Mouse (Mus musculus) limb, embryonic 14.5 days (tissue): ENCODE results near the gene Trak1. TPM values are rescaled to one million over a fixed set of nuclear protein-coding genes. Genes with fewer than 3 reads are reported as not detected.
A peak's percentile ranks its signal among the peaks of the same experiment; 100 is the strongest.

Source experiments
- ATAC-seq: fragments of 200-750 bp; cut with Nextera tagmentation; 2 replicates; pipeline ENCODE4 v1.8.0; 2017; ENCODE audit warnings: low read depth, moderate number of reproducible peaks, moderate TSS enrichment; ENCODE audit not compliant: low FRiP score
- DNase-seq: peaks from one replicate; pipeline ENCODE4 v3.0.0-alpha.2; 2015; ENCODE audit warnings: low spot score
- H3K27ac ChIP-seq: fragments of 300-500 bp; sonication (generic); replicated peaks from 2 replicates; pipeline ENCODE4 v1.5.1; 2014; ENCODE audit warnings: low read depth, mild to moderate bottlenecking, low read length, moderate library complexity, mixed read lengths
- H3K27me3 ChIP-seq: fragments of 300-500 bp; sonication (generic); 2 replicates; pipeline ENCODE4 v1.6.1; 2014; ENCODE audit warnings: low read length, mixed read lengths; ENCODE audit not compliant: control insufficient read depth, insufficient read depth
- H3K36me3 ChIP-seq: fragments of 300-500 bp; sonication (generic); 2 replicates; pipeline ENCODE4 v1.6.1; 2014; ENCODE audit warnings: mild to moderate bottlenecking, low read length, moderate library complexity, mixed read lengths; ENCODE audit not compliant: control insufficient read depth, insufficient read depth
- H3K4me1 ChIP-seq: fragments of 300-500 bp; sonication (generic); 2 replicates; pipeline ENCODE4 v1.6.1; 2014; ENCODE audit warnings: antibody characterized with exemption, low read length, mixed read lengths; ENCODE audit not compliant: control insufficient read depth, insufficient read depth
- H3K4me2 ChIP-seq: fragments of 300-500 bp; sonication (generic); replicated peaks from 2 replicates; pipeline ENCODE4 v1.6.1; 2014; ENCODE audit warnings: low read depth, mild to moderate bottlenecking, low read length, moderate library complexity; ENCODE audit not compliant: severe bottlenecking
- H3K4me3 ChIP-seq: fragments of 300-500 bp; sonication (generic); replicated peaks from 2 replicates; pipeline ENCODE4 v1.5.1; 2014; ENCODE audit warnings: low read length
- H3K9ac ChIP-seq: fragments of 300-500 bp; sonication (generic); 2 replicates; pipeline ENCODE4 v1.6.1; 2014; ENCODE audit warnings: mild to moderate bottlenecking, low read depth, low read length, moderate library complexity; ENCODE audit not compliant: severe bottlenecking
- H3K9me3 ChIP-seq: fragments of 300-500 bp; sonication (generic); 2 replicates; pipeline ENCODE4 v1.6.1; 2016; ENCODE audit warnings: low read length; ENCODE audit not compliant: control insufficient read depth
- POLR2A ChIP-seq: fragments of 200-500 bp; IDR thresholded peaks from 2 replicates; pipeline ENCODE4 v1.8.0; 2012; ENCODE audit warnings: inconsistent platforms, mild to moderate bottlenecking, moderate library complexity, borderline replicate concordance; ENCODE audit not compliant: insufficient read depth, insufficient read length; ENCODE audit errors: extremely low read depth
- WGBS: fragments of 180-500 bp; shearing (Covaris S2); extraction: QIAGEN DNeasy Blood & Tissue Kit; methylation state at CpG from one replicate; pipeline ENCODE4 v1.1.7; 2014; 5-methylcytosine and 5-hydroxymethylcytosine counted together
- polyA plus RNA-seq, 2 experiments: library from polyadenylated mRNA; depleted of rRNA in 1 of 2; stranded (reverse) in 1 of 2; unstranded in 1 of 2; fragments of >200 nt; fragmentation: Nextera tagmentation in 1 of 2; extraction: Ambion mirVana in 1 of 2; gene quantifications; 2 replicates each; pipeline versions ENCODE4 v1.2.1 to v1.2.3; 2012 to 2014

Trak1 gene
- polyA plus RNA-seq, 2 experiments = 20.8 to 31.2 TPM

GRCm38 (mm10) chr9:121337216-121337937 lies 40.1 kb downstream of the Trak1 start:
- Histone ChIP-seq H3K27me3 (no peaks in the 10 kb centered on the region), H3K4me3 (no peak overlapping the region), H3K9me3 (no peaks in the 10 kb centered on the region), H3K9ac (no peak overlapping the region), H3K36me3 (no peaks in the 10 kb centered on the region), H3K27ac (peak overlapping the region; percentile 72), H3K4me2 (no peak overlapping the region), H3K4me1 (peaks cover 46% of the 10 kb centered on the region)
- DNase-seq = peak; percentile 75
- peak; percentile 38; the same call in 1 of the 2 replicates for ATAC-seq
- WGBS = 53% methylated on average over 9 of the region's 9 CpGs
- no peak for TF ChIP-seq POLR2A

- Histone ChIP-seq H3K27ac (peak overlapping the region; percentile 72), H3K4me2 (no peak overlapping the region), H3K27me3 (no peaks in the 10 kb centered on the region), H3K9me3 (no peaks in the 10 kb centered on the region), H3K36me3 (no peaks in the 10 kb centered on the region), H3K4me1 (peaks cover 42% of the 10 kb centered on the region), H3K9ac (no peak overlapping the region), H3K4me3 (no peak overlapping the region)
- TF ChIP-seq POLR2A = no peak
- WGBS = 80% methylated on average over 3 of the region's 3 CpGs
- DNase-seq (no peak), ATAC-seq (no peak)
Measured at GRCm38 (mm10) chr9:121337938-121338289, 40.6 kb downstream of the Trak1 start.

- peak; percentile 59 for DNase-seq
- Histone ChIP-seq H3K9ac (no peak overlapping the region), H3K4me1 (peaks cover 20% of the 10 kb centered on the region), H3K27me3 (no peaks in the 10 kb centered on the region), H3K27ac (no peak overlapping the region), H3K4me2 (no peak overlapping the region), H3K4me3 (no peak overlapping the region), H3K9me3 (no peaks in the 10 kb centered on the region), H3K36me3 (no peaks in the 10 kb centered on the region)
- WGBS = 15% methylated on average over 7 of the region's 7 CpGs
- peak; percentile 39; the same call in 1 of the 2 replicates for ATAC-seq
- no peak for TF ChIP-seq POLR2A
Measured at GRCm38 (mm10) chr9:121341832-121342231, 44.5 kb downstream of the Trak1 start.

- no peaks in the 10 kb centered on the region for H3K36me3 ChIP-seq
- no peaks in the 10 kb centered on the region for H3K27me3 ChIP-seq
- H3K4me3 ChIP-seq = no peak overlapping the region
- no peak overlapping the region for H3K27ac ChIP-seq
- ATAC-seq (no peak), DNase-seq (no peak)
- no peak overlapping the region for H3K4me2 ChIP-seq
- no peak for TF ChIP-seq POLR2A
- H3K9me3 ChIP-seq = no peaks in the 10 kb centered on the region
- peaks cover 14% of the 10 kb centered on the region for H3K4me1 ChIP-seq
- WGBS = 77% methylated on average over 5 of the region's 5 CpGs
- no peak overlapping the region for H3K9ac ChIP-seq
Measured at GRCm38 (mm10) chr9:121342510-121343110, 45.3 kb downstream of the Trak1 start.

GRCm38 (mm10) chr9:121343122-121343876 lies 46.0 kb downstream of the Trak1 start:
- H3K27me3 ChIP-seq = no peaks in the 10 kb centered on the region
- no peaks in the 10 kb centered on the region for H3K36me3 ChIP-seq
- no peak overlapping the region for H3K9ac ChIP-seq
- H3K4me1 ChIP-seq = peaks cover 13% of the 10 kb centered on the region
- DNase-seq = no peak
- H3K9me3 ChIP-seq = no peaks in the 10 kb centered on the region
- no peak for TF ChIP-seq POLR2A
- H3K27ac ChIP-seq = no peak overlapping the region
- no peak overlapping the region for H3K4me3 ChIP-seq
- H3K4me2 ChIP-seq = no peak overlapping the region
- WGBS = 80% methylated on average over 14 of the region's 14 CpGs
- ATAC-seq = no peak
